ENCODE assay signal across 15 mouse cellular contexts in the genomic region with DNA sequence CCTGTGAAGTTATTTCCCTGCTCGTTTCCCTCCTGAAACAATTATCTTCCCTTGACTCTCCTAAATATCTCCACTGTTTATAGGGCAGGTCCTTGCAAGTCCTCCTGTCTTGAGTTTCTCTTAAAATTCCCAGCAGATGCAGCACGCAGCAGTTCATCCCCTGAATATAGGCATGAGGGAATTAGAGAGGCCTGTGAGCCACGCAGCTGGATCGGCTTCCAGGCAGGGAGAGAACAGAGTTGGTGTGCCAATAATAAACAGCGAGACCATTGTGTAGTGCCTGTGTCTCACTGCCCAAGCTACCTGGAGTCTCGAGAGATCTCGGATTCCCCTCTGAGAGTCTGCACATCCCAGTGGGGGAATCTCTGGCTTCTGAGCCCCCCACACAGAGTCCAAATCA. TPM values are rescaled to one million over a fixed set of nuclear protein-coding genes. Genes with fewer than 3 reads are reported as not detected.
DNase-seq lines count a peak whose midpoint lies in the region; ATAC-seq and TF ChIP-seq lines count a peak whose summit lies in the region.
"Had no signal": no experiment of that assay in that cellular context is flagged by ENCODE, and none has a peak within 500 bp of the region (broad histone marks: within the 10 kb centered on the region; RNA-seq: fewer than 3 reads in every experiment).

No protein-coding gene starts in this region.

- 68% methylated on average over 7 of the region's 7 CpGs for WGBS in heart, embryonic 11.5 days (ENCODE audit: insufficient replicate concordance)
- WGBS in liver, embryonic 11.5 days, result 82% methylated on average over 7 of the region's 7 CpGs
- WGBS in liver, embryonic 12.5 days (ENCODE audit: insufficient replicate concordance), result 70% methylated on average over 7 of the region's 7 CpGs
- WGBS in heart, postnatal 0 days, result 51% methylated on average over 7 of the region's 7 CpGs
- WGBS in hindbrain, embryonic 13.5 days, result 75% methylated on average over 7 of the region's 7 CpGs

- TF ChIP-seq EP300 in heart, postnatal 0 days (IDR thresholded peaks at IDR 0.05; ENCODE audit: low read depth), result no peak

- H3K9me3 ChIP-seq in heart, embryonic 11.5 days (replicated peaks; ENCODE audit: control insufficient read depth, low read length), result no peaks in the 10 kb centered on the region
- no peaks in the 10 kb centered on the region for H3K9me3 ChIP-seq in liver, embryonic 11.5 days (ENCODE audit: control insufficient read depth, low read length)
- H3K9me3 ChIP-seq in liver, embryonic 12.5 days (replicated peaks), result no peaks in the 10 kb centered on the region
- no peaks in the 10 kb centered on the region for H3K9me3 ChIP-seq in heart, postnatal 0 days (replicated peaks; ENCODE audit: control insufficient read depth, low read length)
- H3K9me3 ChIP-seq in hindbrain, embryonic 13.5 days, result no peaks in the 10 kb centered on the region
- H3K9me3 ChIP-seq: embryonic facial prominence, embryonic 12.5 days; forebrain, embryonic 10.5 days had no signal

- H3K4me2 ChIP-seq in heart, embryonic 11.5 days, result no peak overlapping the region
- H3K4me2 ChIP-seq in liver, embryonic 11.5 days, result no peak overlapping the region
- H3K4me2 ChIP-seq in liver, embryonic 12.5 days, result no peak overlapping the region
- no peak overlapping the region for H3K4me2 ChIP-seq in heart, postnatal 0 days (ENCODE audit: low read depth, low read length)
- H3K4me2 ChIP-seq in hindbrain, embryonic 13.5 days, result no peak overlapping the region
- H3K4me2 ChIP-seq: embryonic facial prominence, embryonic 12.5 days had no signal

- H3K36me3 ChIP-seq in heart, embryonic 11.5 days (ENCODE audit: control insufficient read depth, insufficient read depth, low read length), result no peaks in the 10 kb centered on the region
- H3K36me3 ChIP-seq in liver, embryonic 11.5 days (ENCODE audit: control insufficient read depth, insufficient read depth, low read length), result no peaks in the 10 kb centered on the region
- H3K36me3 ChIP-seq in liver, embryonic 12.5 days, result no peaks in the 10 kb centered on the region
- H3K36me3 ChIP-seq in heart, postnatal 0 days (replicated peaks; ENCODE audit: control insufficient read depth, insufficient read depth, low read length), result no peaks in the 10 kb centered on the region
- H3K36me3 ChIP-seq in hindbrain, embryonic 13.5 days, result no peaks in the 10 kb centered on the region
- H3K36me3 ChIP-seq: embryonic facial prominence, embryonic 12.5 days; forebrain, embryonic 10.5 days had no signal

- DNase-seq in heart, postnatal 4 days, result no peak
- DNase-seq in liver, embryonic 11.5 days (ENCODE audit: low spot score), result peak; percentile 20
- DNase-seq in heart, postnatal 0 days (ENCODE audit: low spot score), result peak; percentile 39
- DNase-seq: cerebellum, adult 8-10 months; gastrocnemius, postnatal 14 days; kidney, adult 11 months; lung, adult 2 months; lung, postnatal 36 days; retina, postnatal 1 day had no signal

- H3K27me3 ChIP-seq in heart, embryonic 11.5 days (ENCODE audit: control insufficient read depth, insufficient read depth, low read length), result no peaks in the 10 kb centered on the region
- no peaks in the 10 kb centered on the region for H3K27me3 ChIP-seq in liver, embryonic 11.5 days (replicated peaks; ENCODE audit: control insufficient read depth, insufficient read depth, low read length)
- no peaks in the 10 kb centered on the region for H3K27me3 ChIP-seq in liver, embryonic 12.5 days (replicated peaks)
- no peaks in the 10 kb centered on the region for H3K27me3 ChIP-seq in heart, postnatal 0 days (ENCODE audit: control insufficient read depth, insufficient read depth, low read length)
- H3K27me3 ChIP-seq in hindbrain, embryonic 13.5 days, result peaks cover 9% of the 10 kb centered on the region
- H3K27me3 ChIP-seq: embryonic facial prominence, embryonic 12.5 days had no signal

- peaks cover 34% of the 10 kb centered on the region for H3K4me1 ChIP-seq in heart, embryonic 11.5 days (ENCODE audit: control insufficient read depth, insufficient read depth, low read length)
- H3K4me1 ChIP-seq in liver, embryonic 11.5 days (replicated peaks; ENCODE audit: control insufficient read depth, insufficient read depth, low read length), result 0 out of 2 replicates have a peak, but pooled peaks cover 2% of the 10 kb centered on the region
- 0 out of 2 replicates have a peak, but pooled peaks cover 4% of the 10 kb centered on the region for H3K4me1 ChIP-seq in liver, embryonic 12.5 days
- peaks cover 36% of the 10 kb centered on the region for H3K4me1 ChIP-seq in heart, postnatal 0 days (ENCODE audit: control insufficient read depth, insufficient read depth)
- peaks cover 20% of the 10 kb centered on the region for H3K4me1 ChIP-seq in hindbrain, embryonic 13.5 days (replicated peaks)

- no peak for TF ChIP-seq CTCF in heart, postnatal 0 days (IDR thresholded peaks at IDR 0.05; ENCODE audit: low read depth)

- H3K9ac ChIP-seq in heart, embryonic 11.5 days (ENCODE audit: low read depth, low read length), result no peak overlapping the region
- H3K9ac ChIP-seq in liver, embryonic 11.5 days (ENCODE audit: low read depth, low read length), result no peak overlapping the region
- no peak overlapping the region for H3K9ac ChIP-seq in liver, embryonic 12.5 days
- H3K9ac ChIP-seq in heart, postnatal 0 days (replicated peaks; ENCODE audit: low read depth, low read length), result no peak overlapping the region
- no peak overlapping the region for H3K9ac ChIP-seq in hindbrain, embryonic 13.5 days
- H3K9ac ChIP-seq: embryonic facial prominence, embryonic 12.5 days had no signal

- H3K27ac ChIP-seq in heart, embryonic 11.5 days (ENCODE audit: low read depth, low read length), result 0 out of 2 replicates have a peak overlapping the region, but pooled peaks have one; percentile 10
- H3K27ac ChIP-seq in liver, embryonic 11.5 days (ENCODE audit: low read depth, low read length), result no peak overlapping the region
- H3K27ac ChIP-seq in liver, embryonic 12.5 days, result no peak overlapping the region
- peak overlapping the region; percentile 54 for H3K27ac ChIP-seq in heart, postnatal 0 days (ENCODE audit: low read depth)
- H3K27ac ChIP-seq in hindbrain, embryonic 13.5 days, result no peak overlapping the region
- H3K27ac ChIP-seq: embryonic facial prominence, embryonic 12.5 days; forebrain, embryonic 10.5 days had no signal

- H3K4me3 ChIP-seq in heart, embryonic 11.5 days (ENCODE audit: low read depth, low read length), result no peak overlapping the region
- no peak overlapping the region for H3K4me3 ChIP-seq in liver, embryonic 11.5 days (ENCODE audit: low read depth, low read length)
- H3K4me3 ChIP-seq in liver, embryonic 12.5 days, result no peak overlapping the region
- H3K4me3 ChIP-seq in heart, postnatal 0 days (ENCODE audit: low read depth, low read length), result no peak overlapping the region
- no peak overlapping the region for H3K4me3 ChIP-seq in hindbrain, embryonic 13.5 days
- H3K4me3 ChIP-seq: embryonic facial prominence, embryonic 12.5 days; forebrain, embryonic 10.5 days had no signal

- no peak for ATAC-seq in heart, embryonic 11.5 days (replicated peaks; ENCODE audit: insufficient number of reproducible peaks, low FRiP score, low TSS enrichment)
- ATAC-seq in liver, embryonic 11.5 days (replicated peaks; ENCODE audit: low FRiP score), result no peak
- ATAC-seq in liver, embryonic 12.5 days, result no peak
- no peak for ATAC-seq in heart, postnatal 0 days (ENCODE audit: insufficient read depth, low read depth)
- ATAC-seq in cerebellum, adult (ENCODE audit: insufficient number of reproducible peaks, low FRiP score, low TSS enrichment), result no peak
- no peak for ATAC-seq in hindbrain, embryonic 13.5 days (ENCODE audit: low FRiP score)

RNA-seq across cellular contexts. Expression of a gene that starts 45.4 kb away (rescaled TPM):
- polyA plus RNA-seq in heart, embryonic 11.5 days (2014; fragmentation: Nextera tagmentation; extraction: Ambion mirVana), result 62.5 and 68.7 TPM in 2 replicates
- total RNA-seq in heart, postnatal 4 days (2021), result 100 to 1,000 TPM; 223 to 231 TPM
- polyA plus RNA-seq in liver, embryonic 11.5 days (2014; fragmentation: Nextera tagmentation; extraction: Ambion mirVana), result 12.2 and 17.2 TPM in 2 replicates
- polyA plus RNA-seq in liver, embryonic 12.5 days (2016; fragmentation: Nextera tagmentation; extraction: Ambion mirVana), result 9.0 and 9.4 TPM in 2 replicates
- 95.0 and 108 TPM in 2 replicates for total RNA-seq in heart, postnatal 0 days (2014; rRNA removed; ENCODE audit: low replicate concordance)
- polyA plus RNA-seq in heart, postnatal 0 days (2015; fragmentation: Nextera tagmentation; extraction: Ambion mirVana), result 24.4 and 26.1 TPM in 2 replicates
- polyA plus RNA-seq in hindbrain, embryonic 13.5 days (2015; fragmentation: Nextera tagmentation; extraction: Ambion mirVana), result 3.8 and 4.1 TPM in 2 replicates

Comparison
In these comparisons a context has a peak if more than half of its experiments do, and no peak if none do; other contexts are left out.
1. H3K27ac ChIP-seq: peak in heart, embryonic 11.5 days (single experiment) and heart, postnatal 0 days (single experiment); none in liver, embryonic 11.5 days (single experiment), liver, embryonic 12.5 days (single experiment) and hindbrain, embryonic 13.5 days (single experiment).